Mouse (Mus musculus): ENCODE measurements around the gene Timp2. TPM values are rescaled to one million over a fixed set of nuclear protein-coding genes. Genes with fewer than 3 reads are reported as not detected.
A peak's percentile ranks its signal among the peaks of the same experiment; 100 is the strongest.

The Timp2 gene
- polyA plus RNA-seq, 1 experiment from 2014 or later, result 38.9 TPM

- H3K9ac ChIP-seq (ENCODE audit: low read depth, low read length), result no peak overlapping the region
- no peaks in the 10 kb centered on the region for H3K36me3 ChIP-seq (ENCODE audit: control insufficient read depth, insufficient read depth)
- 73% methylated on average over 24 of the region's 24 CpGs for WGBS
- peak; percentile 46 for ATAC-seq
- no peaks in the 10 kb centered on the region for H3K9me3 ChIP-seq (ENCODE audit: control insufficient read depth)
- H3K4me1 ChIP-seq (replicated peaks; ENCODE audit: control insufficient read depth, insufficient read depth, low read length), result no peaks in the 10 kb centered on the region
- H3K27me3 ChIP-seq (replicated peaks; ENCODE audit: control insufficient read depth, insufficient read depth, low read length), result no peaks in the 10 kb centered on the region
- TF ChIP-seq CTCF (IDR thresholded peaks at IDR 0.05; ENCODE audit: low read depth), result no peak
- no peak overlapping the region for H3K4me2 ChIP-seq (replicated peaks; ENCODE audit: low read depth)
- no peak overlapping the region for H3K27ac ChIP-seq (ENCODE audit: low read depth, low read length)
- no peak overlapping the region for H3K4me3 ChIP-seq (ENCODE audit: low read depth, low read length)
These were observed 28.3 kb downstream of the Timp2 start for GRCm38 (mm10) chr11:118326991-118327971.

- no peaks in the 10 kb centered on the region for H3K4me1 ChIP-seq (replicated peaks; ENCODE audit: control insufficient read depth, insufficient read depth, low read length)
- ATAC-seq, result no peak
- no peak for TF ChIP-seq CTCF (IDR thresholded peaks at IDR 0.05; ENCODE audit: low read depth)
- no peak overlapping the region for H3K4me2 ChIP-seq (replicated peaks; ENCODE audit: low read depth)
- H3K9me3 ChIP-seq (ENCODE audit: control insufficient read depth), result no peaks in the 10 kb centered on the region
- no peaks in the 10 kb centered on the region for H3K36me3 ChIP-seq (ENCODE audit: control insufficient read depth, insufficient read depth)
- WGBS, result 86% methylated on average over 4 of the region's 4 CpGs
- no peak overlapping the region for H3K27ac ChIP-seq (ENCODE audit: low read depth, low read length)
- no peak overlapping the region for H3K9ac ChIP-seq (ENCODE audit: low read depth, low read length)
- no peak overlapping the region for H3K4me3 ChIP-seq (ENCODE audit: low read depth, low read length)
- H3K27me3 ChIP-seq (replicated peaks; ENCODE audit: control insufficient read depth, insufficient read depth, low read length), result no peaks in the 10 kb centered on the region
These were observed 29.0 kb downstream of the Timp2 start for GRCm38 (mm10) chr11:118326491-118326890.

- no peak overlapping the region for H3K4me3 ChIP-seq (ENCODE audit: low read depth, low read length)
These were observed 31.0 kb downstream of the Timp2 start for GRCm38 (mm10) chr11:118324541-118324940.

GRCm38 (mm10) chr11:118323974-118324373, 31.6 kb downstream of the Timp2 start:
- H3K4me3 ChIP-seq (ENCODE audit: low read depth, low read length), result no peak overlapping the region
- H3K27ac ChIP-seq (ENCODE audit: low read depth, low read length), result no peak overlapping the region
- no peaks in the 10 kb centered on the region for H3K9me3 ChIP-seq (ENCODE audit: control insufficient read depth)
- TF ChIP-seq CTCF (IDR thresholded peaks at IDR 0.05; ENCODE audit: low read depth), result no peak
- 77% methylated on average over 5 of the region's 5 CpGs for WGBS
- ATAC-seq, result no peak
- no peaks in the 10 kb centered on the region for H3K4me1 ChIP-seq (replicated peaks; ENCODE audit: control insufficient read depth, insufficient read depth, low read length)
- H3K36me3 ChIP-seq (ENCODE audit: control insufficient read depth, insufficient read depth), result no peaks in the 10 kb centered on the region
- H3K27me3 ChIP-seq (replicated peaks; ENCODE audit: control insufficient read depth, insufficient read depth, low read length), result no peaks in the 10 kb centered on the region
- no peak overlapping the region for H3K4me2 ChIP-seq (replicated peaks; ENCODE audit: low read depth)
- H3K9ac ChIP-seq (ENCODE audit: low read depth, low read length), result no peak overlapping the region

More at GRCm38 (mm10) chr11:118324541-118324940, 31.0 kb downstream of the Timp2 start:
- WGBS, result 71% methylated on average over 5 of the region's 5 CpGs
- Histone ChIP-seq H3K27ac (ENCODE audit: low read depth, low read length) (no peak overlapping the region), H3K9me3 (ENCODE audit: control insufficient read depth) (no peaks in the 10 kb centered on the region), H3K36me3 (ENCODE audit: control insufficient read depth, insufficient read depth) (no peaks in the 10 kb centered on the region), H3K4me1 (replicated peaks; ENCODE audit: control insufficient read depth, insufficient read depth, low read length) (no peaks in the 10 kb centered on the region), H3K27me3 (replicated peaks; ENCODE audit: control insufficient read depth, insufficient read depth, low read length) (no peaks in the 10 kb centered on the region), H3K4me2 (replicated peaks; ENCODE audit: low read depth) (no peak overlapping the region), H3K9ac (ENCODE audit: low read depth, low read length) (no peak overlapping the region)
- no peak for ATAC-seq
- TF ChIP-seq CTCF (IDR thresholded peaks at IDR 0.05; ENCODE audit: low read depth), result no peak

- H3K27me3 ChIP-seq (replicated peaks; ENCODE audit: control insufficient read depth, insufficient read depth, low read length), result no peaks in the 10 kb centered on the region
- WGBS, result 45% methylated on average over 3 of the region's 3 CpGs
These were observed 32.9 kb downstream of the Timp2 start for GRCm38 (mm10) chr11:118322647-118323046.

GRCm38 (mm10) chr11:118321971-118322370, 33.6 kb downstream of the Timp2 start:
- Histone ChIP-seq H3K36me3 (ENCODE audit: control insufficient read depth, insufficient read depth) (peaks cover 6% of the 10 kb centered on the region; the same call in 1 of the 2 replicates), H3K9ac (ENCODE audit: low read depth, low read length) (no peak overlapping the region), H3K27ac (ENCODE audit: low read depth, low read length) (no peak overlapping the region), H3K4me1 (replicated peaks; ENCODE audit: control insufficient read depth, insufficient read depth, low read length) (no peaks in the 10 kb centered on the region), H3K4me3 (ENCODE audit: low read depth, low read length) (no peak overlapping the region), H3K9me3 (ENCODE audit: control insufficient read depth) (no peaks in the 10 kb centered on the region), H3K27me3 (replicated peaks; ENCODE audit: control insufficient read depth, insufficient read depth, low read length) (no peaks in the 10 kb centered on the region), H3K4me2 (replicated peaks; ENCODE audit: low read depth) (no peak overlapping the region)
- no peak for ATAC-seq
- 62% methylated on average over 4 of the region's 4 CpGs for WGBS
- no peak for TF ChIP-seq CTCF (IDR thresholded peaks at IDR 0.05; ENCODE audit: low read depth)

More at GRCm38 (mm10) chr11:118322647-118323046, 32.9 kb downstream of the Timp2 start:
- Histone ChIP-seq H3K36me3 (ENCODE audit: control insufficient read depth, insufficient read depth) (peaks cover 6% of the 10 kb centered on the region; the same call in 1 of the 2 replicates), H3K9me3 (ENCODE audit: control insufficient read depth) (no peaks in the 10 kb centered on the region), H3K4me3 (ENCODE audit: low read depth, low read length) (no peak overlapping the region), H3K9ac (ENCODE audit: low read depth, low read length) (no peak overlapping the region), H3K4me1 (replicated peaks; ENCODE audit: control insufficient read depth, insufficient read depth, low read length) (no peaks in the 10 kb centered on the region), H3K4me2 (replicated peaks; ENCODE audit: low read depth) (no peak overlapping the region), H3K27ac (ENCODE audit: low read depth, low read length) (no peak overlapping the region)
- TF ChIP-seq CTCF (IDR thresholded peaks at IDR 0.05; ENCODE audit: low read depth), result 0 out of 2 replicates have a peak, but pooled peaks have one; percentile 8
- ATAC-seq, result no peak

Data from intestine, postnatal 0 days (tissue).